16 mouse cellular contexts compared by ENCODE assay signal in genomic region chr11:90264180-90264579, GRCm38 (mm10). TPM values are rescaled to one million over a fixed set of nuclear protein-coding genes. Genes with fewer than 3 reads are reported as not detected.
DNase-seq lines count a peak whose midpoint lies in the region; ATAC-seq and TF ChIP-seq lines count a peak whose summit lies in the region.
"Had no signal": no experiment of that assay in that cellular context is flagged by ENCODE, and none has a peak within 500 bp of the region (broad histone marks: within the 10 kb centered on the region; RNA-seq: fewer than 3 reads in every experiment).

No protein-coding gene starts in this region.

- H3K9ac ChIP-seq in heart, embryonic 15.5 days: no peak overlapping the region
- no peak overlapping the region for H3K9ac ChIP-seq in stomach, postnatal 0 days (ENCODE audit: low read length)
- H3K9ac ChIP-seq: hindbrain, embryonic 13.5 days; lung, embryonic 14.5 days had no signal

- no peak overlapping the region for H3K4me2 ChIP-seq in heart, embryonic 15.5 days
- H3K4me2 ChIP-seq in stomach, postnatal 0 days (replicated peaks; ENCODE audit: low read depth): no peak overlapping the region
- H3K4me2 ChIP-seq: hindbrain, embryonic 13.5 days; lung, embryonic 14.5 days had no signal

- no peak for ATAC-seq in heart, embryonic 15.5 days (replicated peaks; ENCODE audit: insufficient number of reproducible peaks, insufficient read depth, low FRiP score, low read depth)
- no peak for ATAC-seq in stomach, postnatal 0 days (ENCODE audit: low FRiP score, low TSS enrichment)

- H3K36me3 ChIP-seq in heart, embryonic 15.5 days: peaks cover 79% of the 10 kb centered on the region
- H3K36me3 ChIP-seq in stomach, postnatal 0 days (ENCODE audit: control insufficient read depth, insufficient read depth, low read length): peaks cover 8% of the 10 kb centered on the region

- H3K4me3 ChIP-seq in heart, embryonic 15.5 days: no peak overlapping the region
- H3K4me3 ChIP-seq in stomach, postnatal 0 days (ENCODE audit: low read depth, low read length): no peak overlapping the region
- H3K4me3 ChIP-seq: hindbrain, embryonic 13.5 days had no signal

- TF ChIP-seq CTCF in stomach, postnatal 0 days (IDR thresholded peaks at IDR 0.05; ENCODE audit: low read depth): no peak

- WGBS in heart, embryonic 15.5 days: 83% methylated on average over 11 of the region's 11 CpGs
- 83% methylated on average over 11 of the region's 11 CpGs for WGBS in stomach, postnatal 0 days

- no peak for DNase-seq in heart, adult 8-10 months (ENCODE audit: low spot score)
- peak; percentile 82 for DNase-seq in A20 (ENCODE audit: low read depth, low spot score)
- peak; percentile 76 for DNase-seq in T-cell, adult 2 months (ENCODE audit: low spot score)
- DNase-seq in natural killer cell, adult 2 months (ENCODE audit: low spot score in 2 of 2): peak; percentile 82 to 85
- no peak for DNase-seq in lung, postnatal 10 days
- DNase-seq in stomach, postnatal 0 days (ENCODE audit: low spot score): no peak
- DNase-seq in kidney, adult 9 months: no peak
- DNase-seq: cerebellum, adult 8-10 months; embryo, embryonic 11 days; gastrocnemius, postnatal 36 days; kidney, adult 18-20 months; liver; lung, embryonic 14.5 days; right cerebral cortex, postnatal 4 days had no signal

- peak overlapping the region; percentile 7; the same call in 1 of the 2 replicates for H3K27ac ChIP-seq in heart, embryonic 15.5 days
- no peak overlapping the region for H3K27ac ChIP-seq in stomach, postnatal 0 days (replicated peaks)
- H3K27ac ChIP-seq: hindbrain, embryonic 13.5 days had no signal

- no peaks in the 10 kb centered on the region for H3K9me3 ChIP-seq in heart, embryonic 15.5 days (replicated peaks)
- no peaks in the 10 kb centered on the region for H3K9me3 ChIP-seq in stomach, postnatal 0 days (ENCODE audit: control insufficient read depth, low read length)
- H3K9me3 ChIP-seq: hindbrain, embryonic 13.5 days had no signal

- peaks cover 12% of the 10 kb centered on the region; the same call in 1 of the 2 replicates for H3K4me1 ChIP-seq in heart, embryonic 15.5 days (replicated peaks)
- no peaks in the 10 kb centered on the region for H3K4me1 ChIP-seq in stomach, postnatal 0 days (replicated peaks; ENCODE audit: control insufficient read depth, insufficient read depth)

- H3K27me3 ChIP-seq in heart, embryonic 15.5 days: no peaks in the 10 kb centered on the region
- no peaks in the 10 kb centered on the region for H3K27me3 ChIP-seq in stomach, postnatal 0 days (ENCODE audit: control insufficient read depth, insufficient read depth, low read length)
- H3K27me3 ChIP-seq: hindbrain, embryonic 13.5 days had no signal

- no peak for TF ChIP-seq EP300 in stomach, postnatal 0 days (optimal IDR thresholded peaks at IDR 0.05)

RNA-seq across cellular contexts. Expression of gene Mmd, which starts 14.9 kb away (rescaled TPM):
- 75.4 and 82.9 TPM in 2 replicates for polyA plus RNA-seq in heart, embryonic 15.5 days (2015; fragmentation: Nextera tagmentation; extraction: Ambion mirVana)
- 10 to 100 TPM; 23.7 to 34.1 (median 28.2) TPM for total RNA-seq in heart, adult 8-10 months (2022)
- 19.1 and 21.3 TPM in 2 replicates for polyA plus RNA-seq in stomach, postnatal 0 days (2015; fragmentation: Nextera tagmentation; extraction: Ambion mirVana)

Comparison
In these comparisons a context has a peak if more than half of its experiments do, and no peak if none do; other contexts are left out.
1. DNase-seq: peak in A20 (single experiment), T-cell, adult 2 months (single experiment) and natural killer cell, adult 2 months (2 of 2); none in heart, adult 8-10 months (single experiment), lung, postnatal 10 days (single experiment), stomach, postnatal 0 days (single experiment) and kidney, adult 9 months (single experiment).